Mouse (Mus musculus): ENCODE measurements at regions not wholly inside any gene's neighbourhood (a gene's known extent, or its start where the extent isn't known, plus 50 kb on each side); places are given as distances from the start of the nearest gene placed in this dataset.

DNA sequence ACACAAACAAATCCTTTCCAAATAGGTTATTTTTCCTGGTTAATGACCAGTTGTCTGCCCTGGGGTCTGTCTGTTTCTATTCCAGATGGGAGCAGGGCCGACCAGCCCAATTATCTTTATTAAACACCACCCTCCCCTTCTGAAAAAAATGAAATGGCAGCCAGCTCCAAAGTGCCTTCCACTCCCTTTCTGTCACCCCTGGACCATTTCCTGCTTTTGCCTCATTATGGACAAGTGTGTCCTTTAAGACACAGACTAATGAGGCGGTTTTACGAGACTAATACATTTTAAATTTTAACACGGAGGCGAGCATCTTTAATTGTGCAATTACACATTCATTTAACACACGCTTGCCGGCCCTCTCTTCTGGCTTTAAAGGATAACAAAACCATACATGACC lies 64.2 kb upstream of the Irx3 start:
- Histone ChIP-seq H3K27ac (no peak overlapping the region), H3K4me3 (replicated peaks) (no peak overlapping the region), H3K9ac (no peak overlapping the region), H3K9me3 (no peaks in the 10 kb centered on the region), H3K4me2 (replicated peaks) (no peak overlapping the region), H3K4me1 (replicated peaks) (no peaks in the 10 kb centered on the region), H3K27me3 (replicated peaks) (peaks cover 6% of the 10 kb centered on the region), H3K36me3 (no peaks in the 10 kb centered on the region)
- no peak for ATAC-seq
- 58% methylated on average over 7 of the region's 7 CpGs for WGBS

DNA sequence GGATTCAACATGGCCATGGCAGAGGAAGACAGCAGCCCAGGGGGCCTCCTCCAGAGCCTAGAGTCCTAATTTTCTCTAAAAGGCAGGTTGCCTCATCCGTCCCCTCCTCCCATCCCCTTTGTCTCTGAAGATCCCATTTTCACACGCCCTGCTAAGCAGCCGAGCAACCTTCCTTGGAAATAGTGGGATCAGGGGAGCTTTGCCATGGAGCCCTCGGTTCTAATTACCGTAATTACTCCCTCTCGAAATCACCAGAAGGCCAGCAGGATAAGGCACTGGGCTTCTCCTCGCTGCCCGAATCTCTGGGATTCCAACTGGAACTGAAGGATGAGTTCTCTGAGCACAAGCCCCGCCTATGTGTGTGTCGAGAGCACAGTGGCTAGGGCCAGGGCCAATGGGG lies 63.5 kb upstream of the Irx3 start:
- Histone ChIP-seq H3K9ac (no peak overlapping the region), H3K9me3 (no peaks in the 10 kb centered on the region), H3K4me1 (replicated peaks) (no peaks in the 10 kb centered on the region), H3K4me3 (replicated peaks) (no peak overlapping the region), H3K4me2 (replicated peaks) (no peak overlapping the region), H3K27ac (no peak overlapping the region), H3K36me3 (no peaks in the 10 kb centered on the region), H3K27me3 (replicated peaks) (peaks cover 6% of the 10 kb centered on the region)
- ATAC-seq, result no peak
- WGBS, result 18% methylated on average over 10 of the region's 10 CpGs

DNA sequence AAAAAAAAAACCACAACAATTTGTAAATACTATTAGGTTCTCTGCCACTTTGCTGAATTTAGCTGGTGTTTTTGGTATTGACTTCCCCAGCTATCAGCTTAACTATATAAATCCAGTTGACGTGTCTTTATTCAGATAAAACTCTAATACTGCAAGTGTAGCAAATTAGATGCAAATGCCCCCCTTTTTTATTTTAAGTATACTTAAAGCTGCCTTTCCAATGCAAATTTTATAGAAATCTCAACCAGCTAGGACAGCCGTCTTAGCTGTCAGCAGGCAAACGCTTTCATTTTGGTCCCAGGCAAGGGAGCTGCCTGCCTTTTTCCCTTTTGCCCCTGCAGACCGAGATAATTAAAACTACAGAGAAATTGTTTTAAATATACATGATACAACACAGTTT lies 61.6 kb upstream of the Irx3 start:
- H3K9ac ChIP-seq, result no peak overlapping the region
- H3K4me1 ChIP-seq (replicated peaks), result no peaks in the 10 kb centered on the region
- no peak overlapping the region for H3K27ac ChIP-seq
- H3K36me3 ChIP-seq, result no peaks in the 10 kb centered on the region
- no peak overlapping the region for H3K4me3 ChIP-seq (replicated peaks)
- WGBS, result 52% methylated on average over 4 of the region's 4 CpGs
- H3K4me2 ChIP-seq (replicated peaks), result no peak overlapping the region
- ATAC-seq, result no peak
- H3K27me3 ChIP-seq (replicated peaks), result peaks cover 6% of the 10 kb centered on the region
- H3K9me3 ChIP-seq, result no peaks in the 10 kb centered on the region

DNA sequence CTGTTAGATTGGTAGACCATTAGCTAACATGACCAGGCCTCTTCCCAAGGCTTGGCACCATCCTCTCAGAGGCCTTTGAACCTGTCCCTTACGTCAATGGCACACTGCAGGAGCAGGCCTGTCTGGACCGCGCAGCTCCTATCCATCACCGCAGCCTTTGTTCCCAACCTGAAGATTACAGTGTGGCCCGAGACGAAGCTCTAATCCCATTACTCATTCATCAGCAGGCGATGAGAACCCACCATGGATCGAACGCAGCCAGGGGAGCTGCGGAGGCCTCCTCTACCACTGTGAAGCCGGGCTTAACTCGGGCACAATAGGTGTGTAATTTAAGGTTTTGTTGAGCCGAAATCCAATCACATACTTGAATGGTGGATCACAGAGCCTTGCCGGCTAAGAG lies 54.0 kb upstream of the Irx3 start:
- Histone ChIP-seq H3K9me3 (no peaks in the 10 kb centered on the region), H3K4me3 (replicated peaks) (no peak overlapping the region), H3K36me3 (no peaks in the 10 kb centered on the region), H3K27ac (no peak overlapping the region), H3K9ac (no peak overlapping the region), H3K27me3 (replicated peaks) (no peaks in the 10 kb centered on the region), H3K4me1 (replicated peaks) (no peaks in the 10 kb centered on the region), H3K4me2 (replicated peaks) (no peak overlapping the region)
- ATAC-seq, result no peak
- WGBS, result 71% methylated on average over 14 of the region's 14 CpGs

DNA sequence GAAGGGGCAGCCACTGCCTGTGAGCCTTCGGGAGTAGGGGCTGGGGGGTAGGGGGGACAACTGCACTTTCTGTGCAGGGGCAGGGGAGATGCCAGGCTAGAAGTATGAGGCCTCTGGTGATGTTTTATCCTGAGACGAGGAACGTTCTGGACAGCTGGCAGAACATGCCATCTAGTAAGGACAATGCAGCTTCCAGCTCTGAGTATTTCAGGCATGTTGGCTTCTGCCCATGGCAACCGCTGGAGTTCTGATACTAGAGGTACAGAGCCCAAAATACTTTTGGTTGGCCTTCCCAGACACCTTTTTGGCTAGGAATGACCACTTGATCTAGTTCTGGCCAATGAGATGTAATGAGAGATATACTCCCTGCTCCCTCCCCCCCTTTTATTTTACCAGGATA lies 52.5 kb upstream of the Irx3 start:
- WGBS, result 84% methylated on average over 4 of the region's 4 CpGs
- no peak for ATAC-seq
- no peak overlapping the region for H3K9ac ChIP-seq
- no peak overlapping the region for H3K4me3 ChIP-seq (replicated peaks)
- no peaks in the 10 kb centered on the region for H3K9me3 ChIP-seq
- H3K27ac ChIP-seq, result no peak overlapping the region
- no peaks in the 10 kb centered on the region for H3K27me3 ChIP-seq (replicated peaks)
- peaks cover 3% of the 10 kb centered on the region for H3K4me1 ChIP-seq (replicated peaks)
- H3K36me3 ChIP-seq, result no peaks in the 10 kb centered on the region
- no peak overlapping the region for H3K4me2 ChIP-seq (replicated peaks)

DNA sequence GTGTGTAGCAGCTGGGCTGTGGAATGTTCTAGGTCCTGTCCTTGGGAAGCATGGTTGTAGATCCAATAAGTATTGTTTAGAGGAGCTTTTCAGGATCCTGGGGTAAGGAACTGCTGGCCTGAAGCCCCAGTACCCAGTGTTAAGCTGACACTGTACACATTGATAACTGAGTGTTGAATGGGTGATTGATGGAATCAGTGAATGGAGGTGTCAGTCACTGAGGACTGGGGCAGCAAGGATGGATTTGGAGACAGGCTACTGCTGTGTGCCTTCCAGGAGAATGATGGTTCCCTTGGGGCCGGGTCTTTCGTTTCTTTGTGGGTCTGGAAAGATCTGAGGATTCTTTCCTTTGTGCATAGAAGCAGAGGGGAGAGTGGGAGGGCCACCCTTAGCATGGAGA lies 51.9 kb upstream of the Irx3 start:
- Histone ChIP-seq H3K4me1 (replicated peaks) (peaks cover 3% of the 10 kb centered on the region), H3K4me3 (replicated peaks) (no peak overlapping the region), H3K36me3 (no peaks in the 10 kb centered on the region), H3K9me3 (no peaks in the 10 kb centered on the region), H3K27ac (no peak overlapping the region), H3K9ac (no peak overlapping the region), H3K4me2 (replicated peaks) (no peak overlapping the region), H3K27me3 (replicated peaks) (no peaks in the 10 kb centered on the region)
- no peak for ATAC-seq
- WGBS, result 55% methylated on average over 2 of the region's 2 CpGs

DNA sequence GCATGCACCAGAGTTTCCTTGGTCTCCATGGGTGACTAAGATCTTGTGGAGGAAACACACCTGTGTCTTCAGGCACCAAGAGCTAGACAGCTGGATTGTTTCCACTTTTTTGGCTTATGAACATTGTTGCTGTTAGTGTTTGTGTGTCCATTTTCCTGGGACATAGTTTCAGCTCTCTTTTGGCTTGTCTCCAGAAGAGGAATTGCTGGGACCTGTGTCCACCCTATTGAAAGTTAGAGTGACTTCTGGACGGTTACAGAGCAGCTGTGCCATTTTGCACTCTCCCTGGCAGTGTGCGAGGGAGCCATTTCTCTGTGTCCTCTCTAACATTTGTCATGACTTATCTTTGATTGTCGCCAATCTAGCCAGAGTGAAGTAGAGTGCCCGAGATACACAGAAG lies 51.5 kb upstream of the Irx3 start:
- WGBS, result 60% methylated on average over 4 of the region's 4 CpGs
- no peak overlapping the region for H3K4me3 ChIP-seq (replicated peaks)
- H3K27ac ChIP-seq, result no peak overlapping the region
- peaks cover 3% of the 10 kb centered on the region for H3K4me1 ChIP-seq (replicated peaks)
- H3K27me3 ChIP-seq (replicated peaks), result no peaks in the 10 kb centered on the region
- H3K9ac ChIP-seq, result no peak overlapping the region
- H3K4me2 ChIP-seq (replicated peaks), result no peak overlapping the region
- ATAC-seq, result no peak
- H3K9me3 ChIP-seq, result no peaks in the 10 kb centered on the region
- H3K36me3 ChIP-seq, result no peaks in the 10 kb centered on the region
